Mouse (Mus musculus): ENCODE measurements at regions not wholly inside any gene's neighbourhood (a gene's known extent, or its start where the extent isn't known, plus 50 kb on each side); places are given as distances from the start of the nearest gene placed in this dataset.
"Not testable (repeated sequence)": the region's sequence is repeated elsewhere in the genome, so short reads cannot be mapped to it uniquely, and the experiment has no call there.

DNA sequence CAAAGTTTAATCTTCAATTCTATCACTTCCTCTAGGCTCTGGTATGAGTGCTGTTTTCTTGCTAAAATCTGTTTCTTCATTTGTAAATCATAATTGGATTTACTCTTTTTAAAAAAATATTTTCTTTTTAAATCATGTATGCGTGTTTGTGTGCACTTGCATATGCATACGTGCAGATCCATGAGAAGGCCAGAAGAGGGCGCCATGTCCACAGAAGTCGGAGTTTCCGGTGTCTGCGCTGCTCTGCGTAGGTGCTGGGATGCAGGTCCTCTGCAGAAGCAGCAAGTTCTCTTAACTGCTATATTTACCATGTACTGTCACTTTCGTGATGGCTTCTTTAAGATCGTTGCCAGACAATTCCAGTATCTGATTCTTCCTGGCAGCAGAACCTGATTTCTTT is 136.6 kb upstream of the Spin1 start:
- Histone ChIP-seq H3K36me3 (ENCODE audit: control insufficient read depth, insufficient read depth, low read length) (no peaks in the 10 kb centered on the region), H3K9ac (ENCODE audit: low read length) (no peak overlapping the region), H3K27ac (ENCODE audit: low read length) (no peak overlapping the region), H3K4me2 (ENCODE audit: low read depth, low read length) (no peak overlapping the region), H3K9me3 (replicated peaks; ENCODE audit: control insufficient read depth, low read length) (no peaks in the 10 kb centered on the region), H3K27me3 (ENCODE audit: control insufficient read depth, insufficient read depth, low read length) (no peaks in the 10 kb centered on the region), H3K4me3 (replicated peaks; ENCODE audit: low read length) (no peak overlapping the region), H3K4me1 (ENCODE audit: control insufficient read depth, insufficient read depth, low read length) (no peaks in the 10 kb centered on the region)
- no peak for ATAC-seq (ENCODE audit: insufficient read depth, low FRiP score)
- 69% methylated on average over 9 of the region's 9 CpGs for WGBS

DNA sequence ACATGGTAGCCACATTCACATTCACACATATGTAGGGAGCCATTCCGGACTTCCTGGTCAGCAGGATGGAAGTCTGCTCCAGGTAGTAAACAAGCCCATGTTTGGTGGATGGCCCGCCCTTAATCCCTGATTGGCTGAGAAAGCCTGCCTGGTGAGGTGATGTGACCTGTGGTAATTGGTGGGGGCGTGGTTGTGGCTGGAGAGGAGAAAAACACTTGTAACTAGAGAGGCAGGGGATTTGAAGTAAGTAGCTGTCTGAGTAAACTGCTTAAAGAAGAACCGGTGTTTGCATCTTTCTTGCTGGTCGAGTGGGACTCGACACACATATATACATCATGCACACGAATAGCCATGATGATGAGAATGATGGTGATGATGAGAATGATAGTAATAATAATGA is 135.6 kb upstream of the Spin1 start:
- WGBS: 63% methylated on average over 7 of the region's 7 CpGs
- not testable (repeated sequence) for H3K36me3 ChIP-seq (ENCODE audit: control insufficient read depth, insufficient read depth, low read length); H3K4me2 ChIP-seq (ENCODE audit: low read depth, low read length); H3K4me1 ChIP-seq (ENCODE audit: control insufficient read depth, insufficient read depth, low read length); H3K9ac ChIP-seq (ENCODE audit: low read length); H3K9me3 ChIP-seq (replicated peaks; ENCODE audit: control insufficient read depth, low read length); H3K4me3 ChIP-seq (replicated peaks; ENCODE audit: low read length); H3K27ac ChIP-seq (ENCODE audit: low read length); ATAC-seq (ENCODE audit: insufficient read depth, low FRiP score); H3K27me3 ChIP-seq (ENCODE audit: control insufficient read depth, insufficient read depth, low read length)

DNA sequence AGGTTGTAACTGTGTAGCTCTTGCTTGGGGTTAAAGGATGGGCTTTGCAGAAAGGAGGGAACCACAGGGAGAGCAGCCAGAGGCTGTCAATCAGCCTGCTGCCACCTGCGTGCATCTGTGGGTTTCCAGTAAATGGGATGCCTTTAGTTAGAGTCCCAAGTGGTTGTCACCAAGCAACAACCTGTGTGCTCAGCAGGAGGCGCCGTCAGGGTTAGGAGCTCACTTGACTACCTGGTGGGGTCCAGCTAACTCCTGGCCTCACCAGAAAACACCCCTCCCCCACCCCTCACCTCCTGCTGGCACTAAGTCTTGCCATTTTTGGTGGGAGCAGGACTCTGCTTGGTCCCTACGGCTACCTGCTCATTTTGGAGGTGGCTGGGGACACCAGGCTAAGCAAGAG is 135.0 kb upstream of the Spin1 start:
- Histone ChIP-seq H3K36me3 (ENCODE audit: control insufficient read depth, insufficient read depth, low read length) (no peaks in the 10 kb centered on the region), H3K4me3 (replicated peaks; ENCODE audit: low read length) (no peak overlapping the region), H3K27ac (ENCODE audit: low read length) (no peak overlapping the region), H3K27me3 (ENCODE audit: control insufficient read depth, insufficient read depth, low read length) (no peaks in the 10 kb centered on the region), H3K4me2 (ENCODE audit: low read depth, low read length) (no peak overlapping the region), H3K9me3 (replicated peaks; ENCODE audit: control insufficient read depth, low read length) (no peaks in the 10 kb centered on the region), H3K4me1 (ENCODE audit: control insufficient read depth, insufficient read depth, low read length) (no peaks in the 10 kb centered on the region), H3K9ac (ENCODE audit: low read length) (no peak overlapping the region)
- ATAC-seq (ENCODE audit: insufficient read depth, low FRiP score): no peak
- 62% methylated on average over 4 of the region's 4 CpGs for WGBS

DNA sequence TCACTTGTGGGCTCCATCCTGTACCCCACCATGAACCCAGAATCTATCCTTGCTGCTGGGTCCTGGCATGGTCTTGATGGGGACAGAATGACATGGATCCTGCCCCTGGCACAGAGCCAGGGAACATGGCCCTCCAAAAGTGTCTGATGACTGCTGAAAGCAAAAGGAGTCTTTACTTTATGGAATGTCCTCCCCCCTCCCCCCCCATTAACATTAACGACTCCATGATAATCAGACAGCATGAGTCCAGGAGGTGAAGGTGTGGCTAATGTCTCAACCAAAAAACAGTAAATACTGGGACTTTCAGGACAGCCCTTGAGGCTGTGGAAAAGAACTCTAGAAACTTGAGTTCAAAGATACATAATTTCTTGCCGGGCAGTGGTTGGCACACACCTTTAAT is 133.9 kb upstream of the Spin1 start:
- Histone ChIP-seq H3K9ac (ENCODE audit: low read length) (no peak overlapping the region), H3K27me3 (ENCODE audit: control insufficient read depth, insufficient read depth, low read length) (no peaks in the 10 kb centered on the region), H3K4me1 (ENCODE audit: control insufficient read depth, insufficient read depth, low read length) (no peaks in the 10 kb centered on the region), H3K4me2 (ENCODE audit: low read depth, low read length) (no peak overlapping the region), H3K36me3 (ENCODE audit: control insufficient read depth, insufficient read depth, low read length) (no peaks in the 10 kb centered on the region), H3K9me3 (replicated peaks; ENCODE audit: control insufficient read depth, low read length) (no peaks in the 10 kb centered on the region), H3K27ac (ENCODE audit: low read length) (no peak overlapping the region), H3K4me3 (replicated peaks; ENCODE audit: low read length) (no peak overlapping the region)
- no peak for ATAC-seq (ENCODE audit: insufficient read depth, low FRiP score)
- WGBS: 80% methylated on average over 2 of the region's 2 CpGs

DNA sequence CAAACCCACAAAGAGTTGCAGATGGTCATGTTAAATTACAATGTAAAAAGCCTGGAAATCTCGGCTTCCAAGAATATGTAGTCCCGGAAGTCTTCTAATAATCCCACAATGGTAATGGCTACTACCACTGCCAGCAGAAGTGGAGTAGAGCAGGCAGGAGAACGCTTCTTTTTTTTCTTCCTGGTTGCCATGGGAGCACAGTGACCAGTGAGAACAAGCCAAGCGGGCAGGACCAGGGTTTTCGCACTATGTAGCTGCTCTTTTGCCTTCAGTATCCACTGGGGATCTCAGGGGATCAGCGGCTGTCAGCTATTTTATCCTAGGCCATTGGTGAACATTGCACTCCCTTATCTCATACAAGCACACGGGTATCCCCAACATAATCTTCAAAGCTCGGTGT is 127.3 kb upstream of the Spin1 start:
- Histone ChIP-seq H3K27me3 (ENCODE audit: control insufficient read depth, insufficient read depth, low read length) (no peaks in the 10 kb centered on the region), H3K36me3 (ENCODE audit: control insufficient read depth, insufficient read depth, low read length) (no peaks in the 10 kb centered on the region), H3K4me1 (ENCODE audit: control insufficient read depth, insufficient read depth, low read length) (no peaks in the 10 kb centered on the region), H3K9me3 (replicated peaks; ENCODE audit: control insufficient read depth, low read length) (no peaks in the 10 kb centered on the region), H3K4me3 (replicated peaks; ENCODE audit: low read length) (no peak overlapping the region), H3K4me2 (ENCODE audit: low read depth, low read length) (no peak overlapping the region), H3K27ac (ENCODE audit: low read length) (no peak overlapping the region), H3K9ac (ENCODE audit: low read length) (no peak overlapping the region)
- ATAC-seq (ENCODE audit: insufficient read depth, low FRiP score): no peak
- 67% methylated on average over 8 of the region's 8 CpGs for WGBS

DNA sequence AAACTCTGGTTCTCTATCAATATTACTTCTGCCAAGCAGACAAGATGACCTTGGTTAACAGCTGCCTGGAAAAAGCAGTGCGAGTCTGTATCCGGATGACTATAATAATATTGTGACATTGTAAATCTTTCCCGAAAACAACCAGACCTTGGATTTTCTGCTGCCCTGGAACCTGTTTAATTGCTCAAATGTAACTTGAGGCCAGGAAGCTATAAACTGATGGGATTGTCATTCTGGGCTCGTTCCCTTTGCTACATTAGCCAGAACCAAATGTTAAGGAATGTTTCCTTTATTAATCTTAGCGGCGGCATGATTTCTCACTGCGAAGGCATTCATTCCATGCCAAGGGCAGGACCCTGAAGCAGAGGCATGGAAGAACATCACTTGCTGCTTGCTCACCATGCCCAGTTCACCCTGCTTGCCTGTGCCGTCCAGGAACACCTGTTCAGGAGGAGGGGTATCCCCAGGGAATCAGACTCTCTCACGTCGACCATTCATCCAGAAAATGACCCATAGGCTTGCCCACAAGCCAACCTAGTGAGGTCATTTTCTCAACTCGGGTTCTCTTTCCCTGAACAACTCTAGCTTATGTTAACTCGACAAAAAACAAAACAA is 125.3 kb upstream of the Spin1 start:
- H3K36me3 ChIP-seq (ENCODE audit: control insufficient read depth, insufficient read depth, low read length): no peaks in the 10 kb centered on the region
- 48% methylated on average over 12 of the region's 12 CpGs for WGBS
- no peak overlapping the region for H3K27ac ChIP-seq (ENCODE audit: low read length)
- H3K9ac ChIP-seq (ENCODE audit: low read length): no peak overlapping the region
- H3K27me3 ChIP-seq (ENCODE audit: control insufficient read depth, insufficient read depth, low read length): no peaks in the 10 kb centered on the region
- H3K9me3 ChIP-seq (replicated peaks; ENCODE audit: control insufficient read depth, low read length): no peaks in the 10 kb centered on the region
- H3K4me2 ChIP-seq (ENCODE audit: low read depth, low read length): no peak overlapping the region
- ATAC-seq (ENCODE audit: insufficient read depth, low FRiP score): no peak
- no peaks in the 10 kb centered on the region for H3K4me1 ChIP-seq (ENCODE audit: control insufficient read depth, insufficient read depth, low read length)
- no peak overlapping the region for H3K4me3 ChIP-seq (replicated peaks; ENCODE audit: low read length)

DNA sequence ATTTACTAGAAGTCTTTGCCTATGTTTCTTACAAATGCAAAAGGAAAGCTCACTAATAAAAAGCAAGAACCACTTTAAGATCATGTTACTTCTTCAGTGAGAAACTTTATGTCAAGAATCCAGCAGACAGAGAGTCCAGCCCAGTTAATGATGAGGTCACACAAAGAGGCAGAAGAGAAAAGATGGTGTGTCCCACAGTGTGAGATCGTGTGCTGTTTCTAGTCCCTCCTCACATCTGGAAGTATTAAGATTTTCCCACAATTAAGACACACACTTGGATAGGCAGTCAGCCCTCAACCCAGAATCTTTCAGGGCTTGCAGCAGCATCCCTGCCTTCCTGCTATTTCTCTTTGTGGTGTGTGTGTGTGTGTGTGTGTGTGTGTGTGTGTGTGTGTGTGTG is 118.7 kb upstream of the Spin1 start:
- H3K4me3 ChIP-seq (replicated peaks; ENCODE audit: low read length): no peak overlapping the region
- 61% methylated on average over 1 of the region's 1 CpGs for WGBS
- ATAC-seq (ENCODE audit: insufficient read depth, low FRiP score): no peak
- H3K27me3 ChIP-seq (ENCODE audit: control insufficient read depth, insufficient read depth, low read length): no peaks in the 10 kb centered on the region
- peaks cover 5% of the 10 kb centered on the region; the same call in 1 of the 2 replicates for H3K4me1 ChIP-seq (ENCODE audit: control insufficient read depth, insufficient read depth, low read length)
- H3K9me3 ChIP-seq (replicated peaks; ENCODE audit: control insufficient read depth, low read length): peaks cover 3% of the 10 kb centered on the region; the same call in 1 of the 2 replicates
- H3K36me3 ChIP-seq (ENCODE audit: control insufficient read depth, insufficient read depth, low read length): no peaks in the 10 kb centered on the region
- H3K9ac ChIP-seq (ENCODE audit: low read length): no peak overlapping the region
- no peak overlapping the region for H3K27ac ChIP-seq (ENCODE audit: low read length)
- no peak overlapping the region for H3K4me2 ChIP-seq (ENCODE audit: low read depth, low read length)

DNA sequence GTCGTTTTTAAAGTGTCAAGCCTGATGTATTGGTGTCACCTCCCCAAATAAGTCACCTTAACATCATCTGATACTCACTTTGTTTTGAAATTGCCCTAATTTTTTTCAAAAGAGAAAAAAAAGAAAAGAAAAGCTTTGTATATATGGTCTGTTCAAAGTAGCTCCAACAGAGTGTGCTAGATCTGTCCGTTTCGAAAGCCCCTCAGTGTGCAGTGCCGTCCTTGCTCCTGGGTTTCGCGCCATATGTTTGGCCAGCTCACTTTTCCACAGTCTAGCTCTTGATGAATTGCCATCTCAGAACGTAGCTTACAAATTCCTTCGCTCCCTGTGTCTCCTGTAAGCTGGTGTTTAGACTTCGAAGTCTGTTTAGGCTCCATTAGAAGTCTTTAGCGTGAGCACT is 117.7 kb upstream of the Spin1 start:
- H3K4me1 ChIP-seq (ENCODE audit: control insufficient read depth, insufficient read depth, low read length): peaks cover 5% of the 10 kb centered on the region; the same call in 1 of the 2 replicates
- no peak overlapping the region for H3K4me3 ChIP-seq (replicated peaks; ENCODE audit: low read length)
- H3K9ac ChIP-seq (ENCODE audit: low read length): no peak overlapping the region
- WGBS: 41% methylated on average over 10 of the region's 10 CpGs
- H3K9me3 ChIP-seq (replicated peaks; ENCODE audit: control insufficient read depth, low read length): peaks cover 3% of the 10 kb centered on the region; the same call in 1 of the 2 replicates
- no peak overlapping the region for H3K4me2 ChIP-seq (ENCODE audit: low read depth, low read length)
- no peaks in the 10 kb centered on the region for H3K36me3 ChIP-seq (ENCODE audit: control insufficient read depth, insufficient read depth, low read length)
- no peak overlapping the region; the same call in 1 of the 2 replicates for H3K27ac ChIP-seq (ENCODE audit: low read length)
- ATAC-seq (ENCODE audit: insufficient read depth, low FRiP score): no peak
- no peaks in the 10 kb centered on the region for H3K27me3 ChIP-seq (ENCODE audit: control insufficient read depth, insufficient read depth, low read length)

DNA sequence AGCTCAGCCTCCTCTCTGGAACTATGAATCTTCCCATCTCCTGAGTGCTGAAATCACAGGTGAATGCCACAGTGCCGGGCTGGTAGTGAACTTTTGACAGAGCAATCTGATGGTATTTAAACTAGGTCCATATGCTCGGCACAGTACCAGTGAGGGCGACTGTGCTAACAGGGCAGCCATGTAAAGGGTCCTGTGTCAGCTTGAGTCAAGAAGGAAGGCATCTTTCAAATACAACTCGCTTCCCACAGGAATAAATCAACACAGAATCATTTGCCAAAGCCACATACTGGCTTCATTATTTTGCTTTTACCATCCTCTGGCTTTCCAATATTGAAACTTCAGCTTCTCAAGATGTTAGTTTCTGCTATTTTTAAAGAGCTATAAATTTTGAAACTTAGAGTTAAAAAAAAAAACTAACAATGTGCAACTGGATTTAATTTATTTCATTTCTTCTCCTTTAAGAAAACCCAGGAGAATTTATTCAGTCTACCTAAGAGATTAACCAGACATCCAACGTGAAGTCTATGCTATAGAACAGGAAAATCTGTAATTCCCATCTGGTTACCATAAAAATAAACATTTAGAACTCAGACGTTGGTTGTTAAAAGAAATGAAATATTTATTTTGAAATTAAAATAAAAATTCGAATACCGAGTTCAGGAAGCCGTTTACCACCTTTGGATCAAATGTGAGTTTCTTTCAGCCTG is 108.8 kb upstream of the Spin1 start:
- H3K27me3 ChIP-seq (ENCODE audit: control insufficient read depth, insufficient read depth, low read length): no peaks in the 10 kb centered on the region
- no peak overlapping the region for H3K27ac ChIP-seq (ENCODE audit: low read length)
- H3K9ac ChIP-seq (ENCODE audit: low read length): no peak overlapping the region
- no peak overlapping the region for H3K4me3 ChIP-seq (replicated peaks; ENCODE audit: low read length)
- no peak overlapping the region for H3K4me2 ChIP-seq (ENCODE audit: low read depth, low read length)
- H3K36me3 ChIP-seq (ENCODE audit: control insufficient read depth, insufficient read depth, low read length): no peaks in the 10 kb centered on the region
- H3K9me3 ChIP-seq (replicated peaks; ENCODE audit: control insufficient read depth, low read length): no peaks in the 10 kb centered on the region
- no peaks in the 10 kb centered on the region for H3K4me1 ChIP-seq (ENCODE audit: control insufficient read depth, insufficient read depth, low read length)
- no peak for ATAC-seq (ENCODE audit: insufficient read depth, low FRiP score)
- WGBS: 58% methylated on average over 9 of the region's 9 CpGs
